10 mouse cellular contexts compared by ENCODE assay signal in genomic region chr11:60276408-60277093, GRCm38 (mm10). TPM values are rescaled to one million over a fixed set of nuclear protein-coding genes. Genes with fewer than 3 reads are reported as not detected.
A peak's percentile ranks its signal among the peaks of the same experiment; 100 is the strongest.
DNase-seq lines count a peak whose midpoint lies in the region; ATAC-seq and TF ChIP-seq lines count a peak whose summit lies in the region.
"Had no signal": no experiment of that assay in that cellular context is flagged by ENCODE, and none has a peak within 500 bp of the region (broad histone marks: within the 10 kb centered on the region; RNA-seq: fewer than 3 reads in every experiment).

No protein-coding gene starts in this region.

- no peak overlapping the region for H3K4me2 ChIP-seq in heart, embryonic 13.5 days
- H3K4me2 ChIP-seq in intestine, postnatal 0 days (replicated peaks; ENCODE audit: low read depth) = no peak overlapping the region
- no peak overlapping the region for H3K4me2 ChIP-seq in neural tube, embryonic 15.5 days
- H3K4me2 ChIP-seq: embryonic facial prominence, embryonic 13.5 days; liver, embryonic 13.5 days had no signal

- H3K36me3 ChIP-seq in heart, embryonic 13.5 days = peaks cover 20% of the 10 kb centered on the region
- H3K36me3 ChIP-seq in intestine, postnatal 0 days (ENCODE audit: control insufficient read depth, insufficient read depth) = 0 out of 2 replicates have a peak, but pooled peaks cover 4% of the 10 kb centered on the region
- 0 out of 2 replicates have a peak, but pooled peaks cover 8% of the 10 kb centered on the region for H3K36me3 ChIP-seq in neural tube, embryonic 15.5 days

- no peak for DNase-seq in heart, adult 18-20 months
- no peak for DNase-seq in layer of hippocampus, adult 2 months (ENCODE audit: low spot score in 2 of 2)
- no peak for DNase-seq in layer of hippocampus, adult 8-10 months (ENCODE audit: low spot score in 2 of 2)
- DNase-seq in left cerebral cortex, adult 18-20 months (ENCODE audit: low spot score in 2 of 2) = no peak
- DNase-seq: liver, embryonic 13.5 days had no signal

- H3K4me3 ChIP-seq in heart, embryonic 13.5 days = no peak overlapping the region
- no peak overlapping the region for H3K4me3 ChIP-seq in layer of hippocampus, adult 2 months
- H3K4me3 ChIP-seq in intestine, postnatal 0 days (ENCODE audit: low read depth, low read length) = no peak overlapping the region
- no peak overlapping the region for H3K4me3 ChIP-seq in neural tube, embryonic 15.5 days (replicated peaks)
- H3K4me3 ChIP-seq: embryonic facial prominence, embryonic 13.5 days; liver, embryonic 13.5 days; megakaryocyte, embryonic 14.5 days had no signal

- peak overlapping the region; percentile 67; the same call in 1 of the 2 replicates for H3K27ac ChIP-seq in heart, embryonic 13.5 days (replicated peaks)
- H3K27ac ChIP-seq in layer of hippocampus, adult 2 months = 0 out of 2 replicates have a peak overlapping the region, but pooled peaks have one; percentile 7
- peak overlapping the region; percentile 60 for H3K27ac ChIP-seq in intestine, postnatal 0 days (ENCODE audit: low read depth, low read length)
- H3K27ac ChIP-seq in neural tube, embryonic 15.5 days (replicated peaks) = peak overlapping the region; percentile 66
- H3K27ac ChIP-seq: embryonic facial prominence, embryonic 13.5 days; liver, embryonic 13.5 days had no signal

- 0 out of 2 replicates have a peak overlapping the region, but pooled peaks have one; percentile 19 for H3K9ac ChIP-seq in heart, embryonic 13.5 days
- no peak overlapping the region for H3K9ac ChIP-seq in intestine, postnatal 0 days (ENCODE audit: low read depth, low read length)
- H3K9ac ChIP-seq in neural tube, embryonic 15.5 days (replicated peaks) = no peak overlapping the region
- H3K9ac ChIP-seq: embryonic facial prominence, embryonic 13.5 days; liver, embryonic 13.5 days had no signal

- peaks cover 72% of the 10 kb centered on the region for H3K4me1 ChIP-seq in heart, embryonic 13.5 days
- no peaks in the 10 kb centered on the region for H3K4me1 ChIP-seq in intestine, postnatal 0 days (replicated peaks; ENCODE audit: control insufficient read depth, insufficient read depth, low read length)
- peaks cover 43% of the 10 kb centered on the region for H3K4me1 ChIP-seq in neural tube, embryonic 15.5 days

- no peaks in the 10 kb centered on the region for H3K27me3 ChIP-seq in heart, embryonic 13.5 days (replicated peaks)
- H3K27me3 ChIP-seq in intestine, postnatal 0 days (replicated peaks; ENCODE audit: control insufficient read depth, insufficient read depth, low read length) = no peaks in the 10 kb centered on the region
- H3K27me3 ChIP-seq in neural tube, embryonic 15.5 days (replicated peaks) = no peaks in the 10 kb centered on the region
- H3K27me3 ChIP-seq: liver, embryonic 13.5 days; megakaryocyte, embryonic 14.5 days had no signal

- no peak for ATAC-seq in heart, embryonic 13.5 days (ENCODE audit: extremely low read depth, insufficient number of reproducible peaks, low FRiP score, low TSS enrichment)
- peak; percentile 79 for ATAC-seq in intestine, postnatal 0 days
- ATAC-seq in neural tube, embryonic 15.5 days (ENCODE audit: low FRiP score) = no peak

- no peaks in the 10 kb centered on the region for H3K9me3 ChIP-seq in heart, embryonic 13.5 days
- H3K9me3 ChIP-seq in intestine, postnatal 0 days (ENCODE audit: control insufficient read depth) = no peaks in the 10 kb centered on the region
- no peaks in the 10 kb centered on the region for H3K9me3 ChIP-seq in neural tube, embryonic 15.5 days (replicated peaks)
- H3K9me3 ChIP-seq: embryonic facial prominence, embryonic 13.5 days; liver, embryonic 13.5 days; megakaryocyte, embryonic 14.5 days had no signal

- WGBS in heart, embryonic 13.5 days = 70% methylated on average over 6 of the region's 6 CpGs
- WGBS in intestine, postnatal 0 days = 54% methylated on average over 6 of the region's 6 CpGs
- WGBS in neural tube, embryonic 15.5 days = 82% methylated on average over 6 of the region's 6 CpGs

- no peak for TF ChIP-seq CTCF in layer of hippocampus, adult 2 months (conservative IDR thresholded peaks at IDR 0.05)
- TF ChIP-seq CTCF in intestine, postnatal 0 days (IDR thresholded peaks at IDR 0.05; ENCODE audit: low read depth) = no peak

RNA-seq across cellular contexts. Expression of gene Srebf1, which starts 54.2 kb away (rescaled TPM):
- polyA plus RNA-seq in heart, embryonic 13.5 days (2015; fragmentation: Nextera tagmentation; extraction: Ambion mirVana) = 34.4 and 41.8 TPM in 2 replicates
- 10 to 100 TPM; 25.7 to 36.6 TPM for total RNA-seq in heart, adult 18-20 months (2021)
- total RNA-seq in layer of hippocampus, adult 2 months (2021) = 10 to 100 TPM; 64.2 to 70.8 TPM
- 100 to 1,000 TPM in 2 of 4 experiments, 10 to 100 TPM in 2; 84.3 to 119 (median 101) TPM for total RNA-seq in layer of hippocampus, adult 8-10 months (2022)
- 86.9 and 88.1 TPM in 2 replicates for polyA plus RNA-seq in intestine, postnatal 0 days (2015; fragmentation: Nextera tagmentation; extraction: Ambion mirVana)
- polyA plus RNA-seq in neural tube, embryonic 15.5 days (2015; fragmentation: Nextera tagmentation; extraction: Ambion mirVana) = 44.2 and 50.0 TPM in 2 replicates
- total RNA-seq in left cerebral cortex, adult 18-20 months (2021) = 10 to 100 TPM; 66.2 to 68.2 TPM

Comparison
In these comparisons a context has a peak if more than half of its experiments do, and no peak if none do; other contexts are left out.
1. H3K27ac ChIP-seq: peak in every context shown above with its lines; median percentile 67 in heart, embryonic 13.5 days; 66 in neural tube, embryonic 15.5 days; 60 in intestine, postnatal 0 days; 7 in layer of hippocampus, adult 2 months.